Mouse (Mus musculus) limb, embryonic 13.5 days (tissue): ENCODE results near the gene Tmem251. TPM values are rescaled to one million over a fixed set of nuclear protein-coding genes. Genes with fewer than 3 reads are reported as not detected.

Experiments
- ATAC-seq: fragments of 200-750 bp; cut with Nextera tagmentation; 2 replicates; pipeline ENCODE4 v1.8.0; 2017; ENCODE audit warnings: low read depth, moderate number of reproducible peaks, moderate TSS enrichment; ENCODE audit not compliant: low FRiP score
- H3K27ac ChIP-seq: fragments of 300-500 bp; sonication (generic); 2 replicates; pipeline ENCODE4 v1.5.1; 2015; ENCODE audit warnings: inconsistent platforms, mild to moderate bottlenecking, moderate library complexity
- H3K27me3 ChIP-seq: fragments of 300-500 bp; sonication (generic); 2 replicates; pipeline ENCODE4 v1.6.1; 2015; ENCODE audit warnings: mild to moderate bottlenecking, inconsistent platforms
- H3K36me3 ChIP-seq: fragments of 300-500 bp; sonication (generic); 2 replicates; pipeline ENCODE4 v1.6.1; 2015; ENCODE audit warnings: inconsistent platforms, mild to moderate bottlenecking, moderate library complexity
- H3K4me1 ChIP-seq: fragments of 300-500 bp; sonication (generic); 2 replicates; pipeline ENCODE4 v1.6.1; 2015; ENCODE audit warnings: inconsistent platforms
- H3K4me2 ChIP-seq: fragments of 300-500 bp; sonication (generic); replicated peaks from 2 replicates; pipeline ENCODE4 v1.6.1; 2015; ENCODE audit warnings: inconsistent platforms, mild to moderate bottlenecking, moderate library complexity
- H3K4me3 ChIP-seq: fragments of 300-500 bp; sonication (generic); 2 replicates; pipeline ENCODE4 v1.5.1; 2015; ENCODE audit warnings: moderate library complexity, mild to moderate bottlenecking, inconsistent platforms
- H3K9ac ChIP-seq: fragments of 300-500 bp; sonication (generic); 2 replicates; pipeline ENCODE4 v1.6.1; 2015; ENCODE audit warnings: mild to moderate bottlenecking, inconsistent platforms
- H3K9me3 ChIP-seq: fragments of 300-500 bp; sonication (generic); 2 replicates; pipeline ENCODE4 v1.6.1; 2016; ENCODE audit warnings: inconsistent platforms
- WGBS: fragments of 180-500 bp; shearing (Covaris S2); methylation state at CpG from one replicate; pipeline ENCODE4 v1.1.7; 2015; 5-methylcytosine and 5-hydroxymethylcytosine counted together
- polyA plus RNA-seq: library from polyadenylated mRNA; unstranded; fragments of >200 nt; fragmentation: Nextera tagmentation; extraction: Ambion mirVana; gene quantifications from 2 replicates; pipeline ENCODE4 v1.2.1, GENCODE M21; 2015

The Tmem251 gene
- polyA plus RNA-seq, 1 experiment from 2014 or later: 10.2 TPM

DNA sequence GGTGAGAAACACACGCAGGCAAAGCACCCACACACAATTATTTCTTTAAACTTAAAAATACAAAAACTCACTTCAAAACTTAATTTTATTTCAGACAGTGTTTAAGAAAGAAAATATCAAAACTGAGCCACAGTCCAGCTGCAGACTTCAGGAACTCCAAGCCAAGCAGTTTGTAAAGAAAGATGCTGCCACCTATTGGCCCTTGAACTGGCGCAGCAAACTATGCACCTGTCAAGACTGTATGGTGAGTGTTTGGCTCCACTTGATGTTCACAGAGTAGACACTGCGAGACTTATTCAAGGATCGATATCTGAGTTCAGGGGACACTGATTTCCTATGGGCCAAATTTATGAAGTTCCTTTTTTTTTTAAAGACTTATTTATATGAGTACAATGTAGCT, 25.4 kb downstream of the Tmem251 start:
- H3K27ac ChIP-seq: no peak overlapping the region
- WGBS: 93% methylated on average over 4 of the region's 4 CpGs
- H3K27me3 ChIP-seq: no peaks in the 10 kb centered on the region
- no peak overlapping the region for H3K9ac ChIP-seq
- H3K4me2 ChIP-seq: no peak overlapping the region
- H3K36me3 ChIP-seq: peaks cover 91% of the 10 kb centered on the region
- H3K9me3 ChIP-seq: peaks cover 6% of the 10 kb centered on the region; the same call in 1 of the 2 replicates
- ATAC-seq: no peak
- H3K4me1 ChIP-seq: no peaks in the 10 kb centered on the region
- H3K4me3 ChIP-seq: no peak overlapping the region

DNA sequence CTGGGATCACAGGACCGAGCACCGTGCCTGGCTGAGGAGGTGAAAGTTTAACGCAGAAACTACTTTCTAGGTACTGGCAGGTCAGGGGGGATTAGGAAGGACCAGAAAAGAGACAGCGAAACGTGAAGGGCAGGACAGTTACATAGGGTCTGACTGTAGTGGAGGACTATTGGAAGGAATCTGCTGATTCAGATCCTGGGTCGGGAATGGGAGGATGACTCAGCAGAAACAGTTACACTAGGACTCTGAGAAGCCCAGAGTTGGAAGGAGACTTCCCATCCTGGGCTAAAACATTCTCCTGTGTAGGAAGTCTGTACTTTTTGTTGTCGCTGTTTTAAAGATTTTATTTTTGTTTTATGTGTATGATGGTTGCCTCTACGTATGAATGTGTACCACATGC, 28.0 kb downstream of the Tmem251 start:
- H3K9me3 ChIP-seq: peaks cover 6% of the 10 kb centered on the region; the same call in 1 of the 2 replicates
- H3K36me3 ChIP-seq: peaks cover 93% of the 10 kb centered on the region
- H3K9ac ChIP-seq: no peak overlapping the region
- no peak overlapping the region for H3K4me3 ChIP-seq
- 94% methylated on average over 8 of the region's 8 CpGs for WGBS
- H3K27ac ChIP-seq: no peak overlapping the region
- H3K4me1 ChIP-seq: no peaks in the 10 kb centered on the region
- ATAC-seq: no peak
- no peak overlapping the region for H3K4me2 ChIP-seq
- no peaks in the 10 kb centered on the region for H3K27me3 ChIP-seq

DNA sequence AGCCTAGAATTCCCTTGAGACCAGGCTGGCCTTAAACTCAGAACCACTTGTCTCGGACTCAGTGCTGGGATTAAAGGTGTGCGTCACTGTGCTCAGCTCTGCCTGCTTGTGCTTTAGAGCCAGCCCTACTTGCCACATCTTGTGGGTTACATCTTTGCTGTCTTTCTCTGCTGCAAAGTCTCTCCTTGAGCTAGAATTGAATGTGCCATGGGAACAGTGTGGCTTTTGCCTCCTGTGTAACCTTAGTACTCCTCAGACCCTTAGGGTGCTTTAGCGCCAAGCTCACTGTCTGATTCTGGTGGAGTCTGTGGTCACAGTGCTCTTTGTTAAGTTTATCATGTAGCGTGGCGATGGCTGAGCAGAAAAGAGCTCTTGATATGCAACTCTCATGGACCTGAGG, 29.1 kb downstream of the Tmem251 start:
- no peak overlapping the region for H3K4me2 ChIP-seq
- H3K27me3 ChIP-seq: no peaks in the 10 kb centered on the region
- no peak overlapping the region for H3K4me3 ChIP-seq
- H3K36me3 ChIP-seq: peaks cover 96% of the 10 kb centered on the region
- H3K4me1 ChIP-seq: no peaks in the 10 kb centered on the region
- H3K9ac ChIP-seq: no peak overlapping the region
- H3K27ac ChIP-seq: no peak overlapping the region
- ATAC-seq: no peak
- 95% methylated on average over 5 of the region's 5 CpGs for WGBS
- peaks cover 6% of the 10 kb centered on the region; the same call in 1 of the 2 replicates for H3K9me3 ChIP-seq

DNA sequence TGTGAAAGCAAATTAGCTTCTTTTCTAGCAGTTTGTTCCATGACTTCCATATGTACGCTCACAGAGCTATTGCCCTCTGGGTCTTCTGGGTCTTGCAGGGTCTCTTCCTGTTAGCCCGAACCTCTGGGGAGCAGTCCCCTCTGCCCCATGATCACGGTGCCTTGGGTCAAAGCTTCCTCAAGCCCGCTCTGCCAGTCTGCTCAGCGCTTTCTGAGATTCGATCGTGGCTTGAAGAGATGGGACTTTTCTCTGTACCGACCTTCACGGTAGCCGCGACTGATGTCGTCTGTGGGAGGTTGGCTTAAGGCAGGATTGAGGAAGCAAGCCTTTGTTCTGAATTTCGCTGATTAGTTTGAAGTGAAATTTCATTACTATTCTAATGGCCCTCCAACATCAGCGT, 32.5 kb downstream of the Tmem251 start:
- no peak for ATAC-seq
- 94% methylated on average over 14 of the region's 14 CpGs for WGBS

DNA sequence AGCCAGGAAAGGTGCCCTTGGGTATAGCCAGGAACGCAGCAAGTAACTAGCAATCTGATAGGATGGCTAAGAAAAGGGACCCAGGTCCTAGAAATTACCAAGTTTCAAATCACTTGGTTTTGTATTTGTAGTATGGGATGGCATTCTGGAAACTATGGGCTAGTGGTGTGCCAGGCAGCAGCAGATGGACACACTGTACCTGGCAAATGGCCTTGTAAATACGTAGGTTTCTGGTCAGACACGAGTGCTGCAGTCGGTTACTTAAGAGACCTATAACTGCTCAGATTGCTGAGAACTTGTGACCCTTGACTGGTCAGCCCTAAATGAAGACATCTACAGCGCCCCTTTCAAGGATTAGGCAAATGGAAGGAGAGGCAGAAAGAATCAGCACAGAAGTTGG, 34.6 kb downstream of the Tmem251 start:
- no peak for ATAC-seq
- Histone ChIP-seq H3K4me2 (no peak overlapping the region), H3K36me3 (peaks cover 62% of the 10 kb centered on the region), H3K9ac (no peak overlapping the region), H3K4me3 (no peak overlapping the region), H3K4me1 (no peaks in the 10 kb centered on the region), H3K27ac (no peak overlapping the region), H3K27me3 (no peaks in the 10 kb centered on the region), H3K9me3 (no peaks in the 10 kb centered on the region)
- WGBS: 83% methylated on average over 5 of the region's 5 CpGs

More for the DNA sequence above, 32.5 kb downstream of the Tmem251 start:
- Histone ChIP-seq H3K4me1 (no peaks in the 10 kb centered on the region), H3K9me3 (peaks cover 6% of the 10 kb centered on the region; the same call in 1 of the 2 replicates), H3K4me3 (no peak overlapping the region), H3K27ac (no peak overlapping the region), H3K4me2 (no peak overlapping the region), H3K27me3 (no peaks in the 10 kb centered on the region), H3K9ac (no peak overlapping the region), H3K36me3 (peaks cover 65% of the 10 kb centered on the region)

GRCm38 (mm10) chr12:102779452-102779851, 35.9 kb downstream of the Tmem251 start:
- no peak overlapping the region for H3K4me2 ChIP-seq
- 57% methylated on average over 3 of the region's 3 CpGs for WGBS
- no peak for ATAC-seq
- no peak overlapping the region for H3K4me3 ChIP-seq
- H3K9me3 ChIP-seq: no peaks in the 10 kb centered on the region
- no peak overlapping the region for H3K9ac ChIP-seq
- H3K4me1 ChIP-seq: no peaks in the 10 kb centered on the region
- no peak overlapping the region for H3K27ac ChIP-seq
- H3K36me3 ChIP-seq: peaks cover 62% of the 10 kb centered on the region
- no peaks in the 10 kb centered on the region for H3K27me3 ChIP-seq

- Histone ChIP-seq H3K36me3 (peaks cover 56% of the 10 kb centered on the region), H3K27ac (no peak overlapping the region), H3K4me2 (no peak overlapping the region), H3K4me3 (no peak overlapping the region), H3K27me3 (no peaks in the 10 kb centered on the region), H3K4me1 (no peaks in the 10 kb centered on the region), H3K9ac (no peak overlapping the region), H3K9me3 (no peaks in the 10 kb centered on the region)
- ATAC-seq: no peak
- WGBS: 88% methylated on average over 5 of the region's 5 CpGs
These were observed 39.3 kb downstream of the Tmem251 start for GRCm38 (mm10) chr12:102782841-102783240.

- 87% methylated on average over 19 of the region's 19 CpGs for WGBS
- Histone ChIP-seq H3K4me3 (no peak overlapping the region), H3K27me3 (no peaks in the 10 kb centered on the region), H3K36me3 (peaks cover 72% of the 10 kb centered on the region), H3K9ac (no peak overlapping the region), H3K4me2 (no peak overlapping the region), H3K9me3 (no peaks in the 10 kb centered on the region), H3K27ac (no peak overlapping the region), H3K4me1 (no peaks in the 10 kb centered on the region)
- no peak for ATAC-seq
These were observed 41.5 kb downstream of the Tmem251 start for GRCm38 (mm10) chr12:102784899-102785592.

DNA sequence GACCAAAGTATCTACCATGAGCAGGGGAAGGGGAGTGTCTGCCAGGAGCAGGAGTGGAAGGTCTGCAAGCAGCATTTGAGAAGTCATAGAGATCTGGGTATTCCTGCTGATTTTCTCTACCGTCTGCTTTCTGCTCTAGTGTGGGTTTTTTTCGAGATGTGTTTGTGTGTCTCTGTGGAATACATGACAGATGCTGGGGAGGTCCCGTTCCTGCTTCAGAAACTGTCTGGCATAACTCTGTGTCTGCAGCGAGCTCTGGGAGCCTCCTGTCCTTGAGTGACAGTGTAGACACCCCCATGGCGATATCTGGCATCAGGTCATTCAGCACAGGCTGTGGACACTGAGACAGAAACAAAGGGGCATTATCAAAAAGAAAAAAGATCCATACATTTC, 42.0 kb downstream of the Tmem251 start:
- no peak overlapping the region for H3K4me3 ChIP-seq
- no peak overlapping the region for H3K4me2 ChIP-seq
- H3K9me3 ChIP-seq: no peaks in the 10 kb centered on the region
- no peak overlapping the region for H3K9ac ChIP-seq
- peaks cover 77% of the 10 kb centered on the region for H3K36me3 ChIP-seq
- 93% methylated on average over 5 of the region's 5 CpGs for WGBS
- no peaks in the 10 kb centered on the region for H3K27me3 ChIP-seq
- no peak for ATAC-seq
- H3K27ac ChIP-seq: no peak overlapping the region
- no peaks in the 10 kb centered on the region for H3K4me1 ChIP-seq

GRCm38 (mm10) chr12:102787927-102788326, 44.4 kb downstream of the Tmem251 start:
- no peaks in the 10 kb centered on the region for H3K9me3 ChIP-seq
- no peaks in the 10 kb centered on the region for H3K27me3 ChIP-seq
- no peak overlapping the region for H3K4me3 ChIP-seq
- H3K4me2 ChIP-seq: no peak overlapping the region
- no peak overlapping the region for H3K9ac ChIP-seq
- peaks cover 83% of the 10 kb centered on the region for H3K36me3 ChIP-seq
- 82% methylated on average over 7 of the region's 7 CpGs for WGBS
- H3K4me1 ChIP-seq: no peaks in the 10 kb centered on the region
- ATAC-seq: no peak
- H3K27ac ChIP-seq: no peak overlapping the region

Other genes with a start within 250 kb of the Tmem251 start
- gene Chga, start 188.8 kb upstream of the Tmem251 start, polyA plus RNA-seq: 0.51 and 0.59 TPM in 2 replicates
- gene Itpk1, start 38.8 kb upstream of the Tmem251 start, polyA plus RNA-seq: 9.3 TPM in 2 replicates
- 28.1 and 30.2 TPM in 2 replicates for gene Moap1, start 101 bp upstream of the Tmem251 start, polyA plus RNA-seq
- gene Gm28051, start 14.0 kb downstream of the Tmem251 start, polyA plus RNA-seq: not detected in 2 replicates
- gene Gon7, start 14.0 kb downstream of the Tmem251 start, polyA plus RNA-seq: 34.9 TPM in 2 replicates
- gene Ubr7, start 14.2 kb downstream of the Tmem251 start, polyA plus RNA-seq: 44.8 and 47.0 TPM in 2 replicates
- 27.2 and 30.6 TPM in 2 replicates for gene Gm20604, start 14.9 kb downstream of the Tmem251 start, polyA plus RNA-seq
- gene Btbd7, start 134.7 kb downstream of the Tmem251 start, polyA plus RNA-seq: 20.9 and 21.9 TPM in 2 replicates
- gene Cox8c, start 155.6 kb downstream of the Tmem251 start, polyA plus RNA-seq: not detected in 2 replicates
- 0.05 and 0.20 TPM in 2 replicates for gene Unc79, start 205.1 kb downstream of the Tmem251 start, polyA plus RNA-seq